Mouse (Mus musculus): ENCODE data around the gene Tagln. TPM values are rescaled to one million over a fixed set of nuclear protein-coding genes. Genes with fewer than 3 reads are reported as not detected.

Tagln gene
- total RNA-seq, 2 experiments from 2014 or later, result 45.4 to 93.0 TPM

DNA sequence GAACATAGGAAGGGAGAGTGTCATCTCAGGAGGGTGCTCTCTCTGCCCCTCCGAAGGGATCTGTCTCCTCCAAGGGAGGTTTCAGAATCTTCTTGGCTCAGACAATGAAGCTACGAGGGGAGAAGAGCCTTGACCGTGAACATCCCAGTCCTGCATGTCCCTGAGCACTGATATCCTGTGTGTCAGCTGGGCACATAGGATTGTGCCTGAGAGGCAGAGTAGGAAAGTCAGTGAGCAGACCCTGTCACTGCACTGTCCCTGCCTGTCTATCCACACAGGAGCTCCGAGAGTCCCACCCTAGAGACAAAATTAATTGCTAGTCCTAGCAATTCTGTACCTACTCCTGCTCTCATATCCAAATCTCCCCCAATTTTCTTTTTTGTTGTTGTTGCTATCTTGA is 16.2 kb upstream of the Tagln start:
- no peak for DNase-seq (ENCODE audit: low spot score)
- intact Hi-C loops (cut with DNase I), result loop anchor here (2.0 kb wide), 1 partner anchor 45 kb away; the partner anchor contains the start of genes Pcsk7 and Rnf214

GRCm38 (mm10) chr9:45946872-45947183 is 11.0 kb upstream of the Tagln start:
- intact Hi-C loops (cut with DNase I), result no loop called here
- no peak for DNase-seq (ENCODE audit: low spot score)

- intact Hi-C loops (cut with DNase I), result no loop called here
- no peak for DNase-seq (ENCODE audit: low spot score)
Measured at GRCm38 (mm10) chr9:45946182-45946871, 10.5 kb upstream of the Tagln start.

DNA sequence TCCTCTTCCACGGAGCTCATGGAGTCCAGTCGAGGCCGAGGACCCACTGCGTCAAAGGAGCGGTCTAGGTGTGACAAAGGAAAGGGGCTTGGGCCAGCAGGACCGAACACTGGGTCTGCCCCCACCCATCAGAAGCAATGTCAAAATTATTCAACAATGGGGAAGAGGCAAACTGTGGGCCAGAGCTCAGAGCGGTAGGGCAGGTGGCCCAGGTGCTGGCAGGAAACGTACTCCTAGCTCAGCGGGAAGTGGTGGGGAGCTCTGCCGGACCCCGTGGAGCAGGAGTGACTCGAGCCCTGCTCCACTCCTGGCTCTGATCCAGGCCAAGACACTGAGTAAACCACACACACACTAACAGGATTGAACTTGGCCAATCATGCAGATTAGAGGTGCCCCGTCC is 9.9 kb upstream of the Tagln start:
- DNase-seq (ENCODE audit: low spot score), result no peak
- intact Hi-C loops (cut with DNase I), result no loop called here

DNA sequence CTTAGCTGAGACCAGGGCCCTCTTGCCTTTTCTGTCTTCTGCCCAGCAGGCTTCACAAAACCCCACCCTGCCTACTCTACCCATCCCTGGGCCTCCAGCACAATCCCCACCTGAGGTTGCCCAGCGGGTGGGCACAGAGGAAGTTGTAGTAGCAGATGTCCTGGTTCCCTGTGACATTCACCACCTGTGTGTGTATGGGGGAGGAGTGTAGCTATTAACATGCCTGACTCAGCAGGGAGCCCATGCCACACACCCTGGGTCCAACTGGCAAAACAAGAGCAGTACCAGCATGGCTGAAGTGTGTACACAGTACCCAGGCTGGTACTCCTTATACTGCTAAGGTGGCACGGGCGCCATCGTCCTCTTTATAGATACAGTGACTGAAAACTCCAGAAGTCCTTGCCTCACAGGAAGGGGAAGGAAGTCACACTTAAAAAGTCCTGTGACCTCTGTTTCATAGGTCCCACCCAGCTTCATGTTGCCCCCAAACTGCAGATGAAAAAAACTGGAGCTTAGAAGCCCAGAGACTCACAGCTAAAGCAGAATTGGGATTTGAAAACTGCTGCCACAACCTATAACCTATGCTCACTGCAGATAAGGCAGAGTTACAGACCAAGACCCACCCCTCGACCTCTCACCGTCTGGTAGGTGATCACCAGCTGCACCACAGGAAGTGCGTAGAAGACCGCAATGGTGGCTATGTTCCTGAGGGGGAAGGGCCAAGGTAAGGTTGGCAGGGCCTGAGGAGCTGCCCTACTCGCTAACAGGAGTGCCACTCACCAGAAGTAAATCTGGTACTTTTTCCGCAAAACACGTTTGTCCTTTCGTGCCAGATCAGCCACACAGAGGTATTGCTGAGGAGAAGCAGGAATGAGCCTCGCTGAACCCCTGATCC is 8.9 kb upstream of the Tagln start:
- no peak for DNase-seq (ENCODE audit: low spot score)
- intact Hi-C loops (cut with DNase I), result no loop called here

- intact Hi-C loops (cut with DNase I), result no loop called here
- DNase-seq (ENCODE audit: low spot score), result no peak
Measured at GRCm38 (mm10) chr9:45943628-45944505, 8.0 kb upstream of the Tagln start.

- no peak for DNase-seq (ENCODE audit: low spot score)
- intact Hi-C loops (cut with DNase I), result no loop called here
Measured at GRCm38 (mm10) chr9:45942916-45943315, 7.1 kb upstream of the Tagln start.

GRCm38 (mm10) chr9:45942464-45942863 is 6.6 kb upstream of the Tagln start:
- intact Hi-C loops (cut with DNase I), result no loop called here
- no peak for DNase-seq (ENCODE audit: low spot score)

DNA sequence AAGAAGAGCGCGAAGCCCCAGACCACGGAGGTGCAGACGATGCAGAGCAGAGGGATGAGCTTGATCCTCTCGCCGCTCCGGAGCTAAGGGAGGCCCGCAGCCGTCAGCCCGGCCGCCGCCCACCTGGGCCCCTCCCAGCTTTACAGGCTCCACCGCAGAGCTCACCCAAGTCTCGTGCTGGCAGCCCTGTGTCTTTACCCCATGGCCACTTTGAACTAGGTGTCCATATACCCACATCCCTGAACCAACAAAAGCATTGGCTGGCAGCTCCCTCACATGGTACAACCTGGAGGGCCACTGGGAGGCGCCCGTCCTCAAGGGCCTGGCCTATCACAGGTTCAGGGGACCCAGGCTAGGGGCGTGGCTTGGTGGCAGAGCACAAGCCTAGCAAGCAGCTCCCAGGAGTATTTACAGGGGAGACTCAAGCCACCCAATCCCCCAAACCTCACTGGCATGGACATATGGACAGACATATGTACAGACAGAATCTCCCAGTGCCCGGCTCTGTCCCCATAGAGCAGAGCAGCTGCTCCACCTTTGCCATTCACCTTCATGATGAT is 5.6 kb upstream of the Tagln start:
- intact Hi-C loops (cut with DNase I), result no loop called here
- no peak for DNase-seq (ENCODE audit: low spot score)

GRCm38 (mm10) chr9:45939794-45940193 is 3.9 kb upstream of the Tagln start:
- intact Hi-C loops (cut with DNase I), result loop anchor here (1.0 kb wide), 1 partner anchor 26 kb away; no protein-coding TSS in a partner anchor

GRCm38 (mm10) chr9:45938952-45939637 is 3.2 kb upstream of the Tagln start:
- intact Hi-C loops (cut with DNase I), result loop anchor here (1.0 kb wide), 1 partner anchor 26 kb away; no protein-coding TSS in a partner anchor
- no peak for DNase-seq (ENCODE audit: low spot score)

More at GRCm38 (mm10) chr9:45939794-45940193, 3.9 kb upstream of the Tagln start:
- no peak for DNase-seq (ENCODE audit: low spot score)

- DNase-seq (ENCODE audit: low spot score), result no peak
- intact Hi-C loops (cut with DNase I), result no loop called here
Measured at GRCm38 (mm10) chr9:45938088-45938487, 2.2 kb upstream of the Tagln start.

DNA sequence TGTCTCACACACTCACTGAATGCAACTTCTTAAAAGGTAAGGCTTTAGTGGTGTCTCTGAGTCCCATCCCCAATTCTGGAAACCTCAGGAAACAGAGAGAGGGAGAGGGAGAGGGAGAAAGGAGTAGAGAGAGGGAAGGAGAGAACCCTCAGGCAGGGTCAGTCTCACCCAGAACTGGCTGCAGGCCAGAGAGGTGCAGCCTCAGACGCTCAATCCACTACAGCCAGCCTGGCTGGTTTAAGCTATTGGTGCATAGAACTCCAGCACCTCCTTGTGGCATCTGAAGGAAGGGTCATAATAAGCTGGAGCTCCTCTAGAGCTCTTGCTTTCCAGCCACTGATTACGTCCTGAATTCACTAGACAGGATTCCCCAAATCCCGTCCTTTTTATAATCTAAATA is 1.0 kb upstream of the Tagln start:
- DNase-seq (ENCODE audit: low spot score), result no peak
- intact Hi-C loops (cut with DNase I), result loop anchor here (2.0 kb wide), 1 partner anchor 18 kb away; no protein-coding TSS in a partner anchor

GRCm38 (mm10) chr9:45932571-45933415 is 3.1 kb downstream of the Tagln start:
- DNase-seq (ENCODE audit: low spot score), result no peak
- intact Hi-C loops (cut with DNase I), result no loop called here

DNA sequence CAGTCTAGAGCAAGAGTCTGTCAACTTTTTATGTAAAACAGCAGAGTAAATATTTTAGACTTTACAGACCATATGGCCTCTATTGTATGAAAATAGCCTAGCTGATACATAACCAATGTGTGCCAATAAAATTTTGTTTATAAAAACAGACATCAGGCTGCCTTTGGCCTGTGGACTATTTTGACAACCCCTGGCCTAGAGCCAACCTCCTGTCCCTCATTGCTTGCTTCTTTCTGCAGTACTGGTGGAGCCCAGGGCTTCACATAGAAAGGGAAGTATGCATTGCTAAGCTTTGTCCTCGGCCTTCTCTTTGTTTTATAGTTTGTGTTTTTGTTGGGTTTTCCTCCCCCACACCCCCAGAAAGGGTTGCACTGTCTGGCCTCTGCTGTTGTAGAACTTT is 3.9 kb downstream of the Tagln start:
- intact Hi-C loops (cut with DNase I), result no loop called here
- DNase-seq (ENCODE audit: low spot score), result no peak

DNA sequence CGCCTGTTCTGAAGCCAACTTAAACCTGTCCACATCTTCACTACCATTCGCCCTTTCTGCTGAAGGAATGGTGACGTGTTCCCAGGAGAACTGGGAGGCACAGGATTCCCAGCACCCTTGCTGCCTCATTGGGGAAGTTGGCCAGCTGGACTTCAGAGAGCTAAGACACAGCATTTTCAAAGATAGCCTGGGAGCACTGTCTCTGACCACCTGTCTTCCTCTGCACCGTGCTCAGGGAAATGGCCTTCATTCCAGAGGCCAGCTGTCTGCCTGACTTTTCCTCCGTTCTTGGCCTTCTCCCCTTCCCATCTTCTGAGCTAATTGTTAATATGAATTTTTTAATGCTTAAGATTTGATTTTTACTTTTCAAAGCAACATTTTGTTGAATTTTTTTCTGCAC is 6.6 kb downstream of the Tagln start:
- DNase-seq (ENCODE audit: low spot score), result no peak
- intact Hi-C loops (cut with DNase I), result no loop called here

DNA sequence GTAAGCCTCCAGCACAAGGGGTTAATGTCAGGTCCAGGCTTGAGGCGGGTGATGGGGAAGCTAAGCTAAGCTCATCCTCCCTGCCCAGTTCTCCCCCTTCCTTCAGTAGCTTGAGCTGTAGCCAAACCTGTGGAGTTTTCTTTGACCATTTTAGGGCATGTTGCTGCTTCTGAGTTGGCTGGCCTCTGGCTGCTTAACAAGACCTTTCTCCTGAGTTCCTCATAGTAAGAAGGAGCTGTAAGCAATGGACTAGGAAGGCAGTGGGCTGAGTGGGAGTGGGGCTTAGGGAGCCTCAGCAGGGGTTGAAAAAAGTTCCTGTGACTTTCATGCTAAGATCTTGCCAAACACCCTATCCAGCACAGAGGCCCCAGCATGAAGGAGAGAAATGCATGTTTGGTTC is 16.0 kb downstream of the Tagln start:
- intact Hi-C loops (cut with DNase I), result loop anchor here (2.0 kb wide), 1 partner anchor 17 kb away; the partner anchor contains the start of gene Tagln
- no peak for DNase-seq (ENCODE audit: low spot score)
